Mouse (Mus musculus): ENCODE measurements around the gene Usp30. TPM values are rescaled to one million over a fixed set of nuclear protein-coding genes. Genes with fewer than 3 reads are reported as not detected.

Gene Usp30
- 9.0 TPM for polyA plus RNA-seq (2017; shearing (Covaris generic))

DNA sequence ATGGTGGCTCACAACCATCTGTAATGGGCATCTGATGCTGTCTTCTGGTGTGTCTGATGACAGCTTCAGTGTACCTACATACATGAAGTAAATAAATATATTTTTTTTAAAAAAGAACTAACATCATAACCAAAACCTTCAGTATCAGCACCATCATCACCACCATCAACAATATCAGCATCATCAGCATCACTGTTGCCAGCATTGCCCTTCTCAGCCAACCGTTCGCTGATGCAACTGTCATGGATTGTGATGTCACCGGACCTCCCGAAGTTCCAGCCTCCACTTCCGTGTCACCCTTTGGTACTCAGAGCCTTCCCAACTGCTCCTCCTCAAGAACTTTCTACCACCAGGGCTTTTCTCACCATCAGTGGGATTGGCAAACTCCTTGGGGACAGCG lies at the start of gene Usp30:
Usp30 (plus strand) TSS at position 301 of the 400 bp plus-strand sequence.

GRCm38 (mm10) chr5:114091057-114091807 lies 26.0 kb downstream of the Usp30 start, which contains the start of gene Svop:
Svop (minus strand) TSS chr5:114091570.

DNA sequence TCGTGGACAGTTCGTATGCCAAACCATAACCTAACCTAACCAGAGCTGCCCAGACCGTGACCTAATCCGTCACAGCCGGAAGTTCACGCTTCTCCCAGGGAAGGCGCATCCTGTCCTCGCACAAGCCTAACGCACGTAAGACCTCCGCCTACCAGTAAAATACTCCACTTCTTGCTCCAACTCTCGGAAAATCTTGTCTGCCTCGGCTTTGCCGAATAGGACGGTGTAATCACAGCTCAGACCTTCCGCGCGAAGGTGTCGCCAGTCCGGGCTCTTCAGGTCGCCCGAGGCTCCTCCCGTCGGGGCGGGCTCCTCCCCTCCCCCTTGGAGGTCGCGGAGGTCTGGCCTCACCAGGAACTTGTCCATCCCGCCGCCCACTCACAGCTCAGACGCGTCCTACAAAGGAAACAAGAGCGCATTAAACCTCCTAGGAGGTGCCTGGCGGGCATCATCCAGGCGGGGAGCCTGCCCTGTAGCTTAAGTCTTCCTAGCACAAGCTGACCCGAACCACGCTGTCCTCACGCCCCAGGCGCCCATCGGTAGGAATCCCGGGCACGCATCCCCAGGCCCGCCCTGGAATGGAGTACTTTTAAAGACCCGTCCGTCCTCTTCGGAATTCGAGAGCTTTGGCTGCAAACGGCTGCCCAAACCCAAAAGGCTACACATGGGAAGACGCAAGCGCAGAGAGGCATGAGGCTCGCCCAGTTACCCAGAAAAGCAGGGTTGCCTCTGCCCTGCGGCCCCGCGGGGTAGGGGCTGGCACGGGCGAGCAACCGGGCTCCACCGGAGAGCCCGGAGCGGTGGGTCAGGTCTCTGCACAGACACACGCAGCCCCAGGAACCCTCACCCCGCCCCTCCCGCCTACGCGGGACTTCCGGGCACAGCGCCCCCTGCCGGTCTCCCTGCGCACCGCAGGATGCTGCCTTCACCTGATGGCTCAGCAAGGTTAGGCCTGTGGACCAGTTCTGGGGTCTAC lies 62.4 kb downstream of the Usp30 start, which contains the start of gene Alkbh2:
Alkbh2 (minus strand) TSS at position 845 of the 976 bp plus-strand sequence.

GRCm38 (mm10) chr5:114130211-114130605 lies 64.9 kb downstream of the Usp30 start, which contains the start of gene Ung:
Ung (plus strand) TSS chr5:114130386.

GRCm38 (mm10) chr5:114146028-114146888 lies 81.0 kb downstream of the Usp30 start, which contains the start of gene Acacb:
Acacb (plus strand) TSS chr5:114146535.

Other genes with a start within 250 kb of the Usp30 start
- 1,050 TPM for gene Selplg, start 232.8 kb upstream of the Usp30 start, polyA plus RNA-seq (2017; shearing (Covaris generic))
- 87.3 TPM for gene Coro1c, start 156.7 kb upstream of the Usp30 start, polyA plus RNA-seq (2017; shearing (Covaris generic))
- gene Ssh1, start 71.6 kb upstream of the Usp30 start, polyA plus RNA-seq (2017; shearing (Covaris generic)) = 49.6 TPM
- 0.73 TPM for gene Dao, start 61.8 kb upstream of the Usp30 start, polyA plus RNA-seq (2017; shearing (Covaris generic))
- 0.28 TPM for gene Svop, start 26.1 kb downstream of the Usp30 start, polyA plus RNA-seq (2017; shearing (Covaris generic))
- gene Alkbh2, start 62.8 kb downstream of the Usp30 start, polyA plus RNA-seq (2017; shearing (Covaris generic)) = 13.3 TPM
- 4.0 TPM for gene Ung, start 64.9 kb downstream of the Usp30 start, polyA plus RNA-seq (2017; shearing (Covaris generic))
- gene Acacb, start 81.1 kb downstream of the Usp30 start, polyA plus RNA-seq (2017; shearing (Covaris generic)) = 0.25 TPM
- not detected for gene Foxn4, start 208.3 kb downstream of the Usp30 start, polyA plus RNA-seq (2017; shearing (Covaris generic))
- 2.7 TPM for gene Myo1h, start 223.7 kb downstream of the Usp30 start, polyA plus RNA-seq (2017; shearing (Covaris generic))